Mouse (Mus musculus) urinary bladder, postnatal 25 days (tissue): ENCODE results near the gene Dnajc17.

Experiments
- DNase-seq: peaks from one replicate; pipeline ENCODE4 v3.0.0; 2022; ENCODE audit warnings: low spot score

The Dnajc17 gene

GRCm38 (mm10) chr2:119161247-119161646 is 47.3 kb downstream of the Dnajc17 start:
- no peak for DNase-seq

GRCm38 (mm10) chr2:119157836-119158235 is 50.8 kb downstream of the Dnajc17 start:
- no peak for DNase-seq

- peak; percentile 93 for DNase-seq
Measured at GRCm38 (mm10) chr2:119156681-119157572, 51.7 kb downstream of the Dnajc17 start, which contains the start of gene Rmdn3. TSS of gene Rmdn3 (minus strand) at chr2:119157034.

- DNase-seq: peak; percentile 18
Measured at GRCm38 (mm10) chr2:119156081-119156680, 52.4 kb downstream of the Dnajc17 start.

GRCm38 (mm10) chr2:119155388-119155787 is 53.2 kb downstream of the Dnajc17 start:
- DNase-seq: no peak

GRCm38 (mm10) chr2:119154683-119155082 is 53.9 kb downstream of the Dnajc17 start:
- no peak for DNase-seq

- DNase-seq: no peak
Measured at GRCm38 (mm10) chr2:119152255-119152654, 56.3 kb downstream of the Dnajc17 start.

GRCm38 (mm10) chr2:119147775-119148174 is 60.8 kb downstream of the Dnajc17 start:
- no peak for DNase-seq

- DNase-seq: no peak
Measured at GRCm38 (mm10) chr2:119147160-119147678, 61.4 kb downstream of the Dnajc17 start.

- no peak for DNase-seq
Measured at GRCm38 (mm10) chr2:119146435-119146834, 62.2 kb downstream of the Dnajc17 start.

- DNase-seq: no peak
Measured at GRCm38 (mm10) chr2:119145199-119145598, 63.4 kb downstream of the Dnajc17 start.

- no peak for DNase-seq
Measured at GRCm38 (mm10) chr2:119136346-119136898, 72.2 kb downstream of the Dnajc17 start.
